Mouse (Mus musculus): Measurements from ENCODE around the gene Ado. TPM values are rescaled to one million over a fixed set of nuclear protein-coding genes. Genes with fewer than 3 reads are reported as not detected.

Ado gene
- total and polyA plus RNA-seq, 3 experiments = 21.1 to 22.6 (median 21.5) TPM

DNA sequence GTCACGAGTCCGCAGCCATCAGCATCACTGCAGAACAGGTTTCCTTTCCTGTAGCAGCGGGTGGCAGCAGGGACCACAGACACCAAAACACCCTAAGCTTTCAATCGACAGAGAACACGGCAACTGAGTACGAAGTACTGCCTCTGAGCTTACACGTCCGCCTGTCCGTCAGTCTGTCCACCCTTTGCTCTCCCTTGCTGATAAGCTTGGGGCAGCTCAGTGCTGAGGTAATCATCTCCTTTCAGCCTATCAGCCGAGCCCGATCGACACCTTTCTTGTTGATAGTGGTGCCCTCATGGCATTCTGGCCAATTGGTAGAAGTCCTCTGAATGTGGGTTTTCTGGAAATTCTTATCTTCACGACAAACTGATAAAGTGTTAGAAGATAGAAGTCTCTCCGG lies 22.7 kb upstream of the Ado start:
- ATAC-seq (ENCODE audit: extremely low read depth, insufficient number of reproducible peaks, low FRiP score, poor library complexity, severe bottlenecking) (no peak), DNase-seq (ENCODE audit: low spot score) (no peak)
- peaks cover 2% of the 10 kb centered on the region; the same call in 1 of the 2 replicates for H3K27me3 ChIP-seq (ENCODE audit: insufficient read depth, low read length)
- H3K4me3 ChIP-seq (ENCODE audit: low read depth, low read length) = no peak overlapping the region
- no peaks in the 10 kb centered on the region for H3K36me3 ChIP-seq (replicated peaks)
- TF ChIP-seq POLR2AphosphoS5 (IDR thresholded peaks at IDR 0.05; ENCODE audit: insufficient replicate concordance, low read depth, low read length) (no peak), GATA1 (IDR thresholded peaks at IDR 0.05; ENCODE audit: borderline replicate concordance, low read length) (no peak), CTCF (IDR thresholded peaks at IDR 0.05; ENCODE audit: low read depth, low read length) (no peak), GATA2 (IDR thresholded peaks at IDR 0.05; ENCODE audit: borderline replicate concordance, low read depth, low read length) (no peak), TAL1 (conservative IDR thresholded peaks at IDR 0.05; ENCODE audit: low read depth, low read length) (no peak)
- 0 out of 2 replicates have a peak, but pooled peaks cover 2% of the 10 kb centered on the region for H3K4me1 ChIP-seq (ENCODE audit: insufficient read depth, low read depth, low read length)
- no peaks in the 10 kb centered on the region for H3K9me3 ChIP-seq (replicated peaks)

GRCm38 (mm10) chr10:67569539-67569938 lies 20.8 kb upstream of the Ado start:
- ATAC-seq (ENCODE audit: extremely low read depth, insufficient number of reproducible peaks, low FRiP score, poor library complexity, severe bottlenecking) (no peak), DNase-seq (ENCODE audit: low spot score) (no peak)
- Histone ChIP-seq H3K27me3 (ENCODE audit: insufficient read depth, low read length) (peaks cover 2% of the 10 kb centered on the region), H3K4me3 (ENCODE audit: low read depth, low read length) (no peak overlapping the region), H3K4me1 (ENCODE audit: insufficient read depth, low read depth, low read length) (0 out of 2 replicates have a peak, but pooled peaks cover 2% of the 10 kb centered on the region), H3K9me3 (replicated peaks) (no peaks in the 10 kb centered on the region), H3K36me3 (replicated peaks) (no peaks in the 10 kb centered on the region)
- no peak for TF ChIP-seq GATA1 (IDR thresholded peaks at IDR 0.05; ENCODE audit: borderline replicate concordance, low read length)
- TF ChIP-seq GATA2 (IDR thresholded peaks at IDR 0.05; ENCODE audit: borderline replicate concordance, low read depth, low read length) = no peak
- TF ChIP-seq TAL1 (conservative IDR thresholded peaks at IDR 0.05; ENCODE audit: low read depth, low read length) = no peak
- TF ChIP-seq POLR2AphosphoS5 (IDR thresholded peaks at IDR 0.05; ENCODE audit: insufficient replicate concordance, low read depth, low read length) = no peak
- TF ChIP-seq CTCF (IDR thresholded peaks at IDR 0.05; ENCODE audit: low read depth, low read length) = no peak

GRCm38 (mm10) chr10:67566104-67566503 lies 17.3 kb upstream of the Ado start:
- ATAC-seq (ENCODE audit: extremely low read depth, insufficient number of reproducible peaks, low FRiP score, poor library complexity, severe bottlenecking) (no peak), DNase-seq (ENCODE audit: low spot score) (no peak)
- no peak for TF ChIP-seq GATA1 (IDR thresholded peaks at IDR 0.05; ENCODE audit: borderline replicate concordance, low read length)
- TF ChIP-seq TAL1 (conservative IDR thresholded peaks at IDR 0.05; ENCODE audit: low read depth, low read length) = no peak
- no peak for TF ChIP-seq CTCF (IDR thresholded peaks at IDR 0.05; ENCODE audit: low read depth, low read length)
- no peak for TF ChIP-seq GATA2 (IDR thresholded peaks at IDR 0.05; ENCODE audit: borderline replicate concordance, low read depth, low read length)
- no peak for TF ChIP-seq POLR2AphosphoS5 (IDR thresholded peaks at IDR 0.05; ENCODE audit: insufficient replicate concordance, low read depth, low read length)
- no peaks in the 10 kb centered on the region for H3K4me1 ChIP-seq (ENCODE audit: insufficient read depth, low read depth, low read length)
- no peaks in the 10 kb centered on the region for H3K36me3 ChIP-seq (replicated peaks)
- no peak overlapping the region for H3K4me3 ChIP-seq (ENCODE audit: low read depth, low read length)
- no peaks in the 10 kb centered on the region for H3K9me3 ChIP-seq (replicated peaks)
- peaks cover 3% of the 10 kb centered on the region for H3K27me3 ChIP-seq (ENCODE audit: insufficient read depth, low read length)

DNA sequence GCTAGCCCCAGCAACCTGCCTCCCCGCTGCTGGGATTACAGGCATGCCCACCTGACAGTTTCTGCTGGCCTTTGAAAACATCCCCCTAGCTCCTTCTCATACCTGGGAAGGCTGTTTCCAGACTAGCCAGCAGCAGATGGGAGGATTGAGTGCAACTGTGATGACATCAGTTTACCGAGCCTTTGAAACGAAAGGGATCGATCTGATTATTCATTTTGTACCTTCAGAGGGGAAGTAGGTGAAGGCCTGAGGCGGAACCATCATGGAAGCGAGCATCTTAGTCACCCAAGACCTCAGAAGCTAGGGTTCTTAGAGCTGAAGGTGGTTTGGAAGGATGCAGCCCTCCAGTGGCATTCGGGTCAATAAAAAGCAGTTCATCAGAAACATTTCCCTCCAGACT lies 15.8 kb upstream of the Ado start:
- no peaks in the 10 kb centered on the region for H3K36me3 ChIP-seq (replicated peaks)
- peaks cover 8% of the 10 kb centered on the region for H3K27me3 ChIP-seq (ENCODE audit: insufficient read depth, low read length)
- DNase-seq (ENCODE audit: low spot score) (no peak), ATAC-seq (ENCODE audit: extremely low read depth, insufficient number of reproducible peaks, low FRiP score, poor library complexity, severe bottlenecking) (no peak)
- H3K4me3 ChIP-seq (ENCODE audit: low read depth, low read length) = no peak overlapping the region
- no peak for TF ChIP-seq GATA1 (IDR thresholded peaks at IDR 0.05; ENCODE audit: borderline replicate concordance, low read length)
- no peak for TF ChIP-seq TAL1 (conservative IDR thresholded peaks at IDR 0.05; ENCODE audit: low read depth, low read length)
- no peak for TF ChIP-seq CTCF (IDR thresholded peaks at IDR 0.05; ENCODE audit: low read depth, low read length)
- TF ChIP-seq POLR2AphosphoS5 (IDR thresholded peaks at IDR 0.05; ENCODE audit: insufficient replicate concordance, low read depth, low read length) = no peak
- TF ChIP-seq GATA2 (IDR thresholded peaks at IDR 0.05; ENCODE audit: borderline replicate concordance, low read depth, low read length) = no peak
- no peaks in the 10 kb centered on the region for H3K9me3 ChIP-seq (replicated peaks)
- no peaks in the 10 kb centered on the region for H3K4me1 ChIP-seq (ENCODE audit: insufficient read depth, low read depth, low read length)

DNA sequence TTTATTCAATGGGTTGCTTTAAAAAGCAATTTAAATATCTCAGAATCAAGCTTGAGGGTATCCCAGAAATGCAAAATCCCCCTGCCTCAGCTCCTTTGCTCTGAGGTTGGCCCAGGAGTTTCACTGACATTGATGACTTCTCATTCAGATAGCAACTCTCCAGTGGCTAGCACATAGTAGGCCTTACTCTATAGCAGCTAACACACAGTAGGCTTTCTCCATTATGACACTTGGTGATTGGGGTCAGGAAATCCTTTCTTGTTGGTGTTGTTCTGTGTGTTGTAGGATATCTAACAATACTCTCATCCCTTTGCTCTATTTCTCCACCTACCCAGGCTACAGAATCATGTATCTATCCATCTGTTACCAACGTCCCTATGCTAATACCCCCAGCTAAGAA lies 12.4 kb upstream of the Ado start:
- no peak overlapping the region for H3K4me3 ChIP-seq (ENCODE audit: low read depth, low read length)
- DNase-seq (ENCODE audit: low spot score) (no peak), ATAC-seq (ENCODE audit: extremely low read depth, insufficient number of reproducible peaks, low FRiP score, poor library complexity, severe bottlenecking) (no peak)
- no peaks in the 10 kb centered on the region for H3K36me3 ChIP-seq (replicated peaks)
- no peaks in the 10 kb centered on the region for H3K9me3 ChIP-seq (replicated peaks)
- no peak for TF ChIP-seq TAL1 (conservative IDR thresholded peaks at IDR 0.05; ENCODE audit: low read depth, low read length)
- no peak for TF ChIP-seq CTCF (IDR thresholded peaks at IDR 0.05; ENCODE audit: low read depth, low read length)
- TF ChIP-seq POLR2AphosphoS5 (IDR thresholded peaks at IDR 0.05; ENCODE audit: insufficient replicate concordance, low read depth, low read length) = no peak
- no peak for TF ChIP-seq GATA1 (IDR thresholded peaks at IDR 0.05; ENCODE audit: borderline replicate concordance, low read length)
- TF ChIP-seq GATA2 (IDR thresholded peaks at IDR 0.05; ENCODE audit: borderline replicate concordance, low read depth, low read length) = no peak
- 0 out of 2 replicates have a peak, but pooled peaks cover under 1% of the 10 kb centered on the region for H3K4me1 ChIP-seq (ENCODE audit: insufficient read depth, low read depth, low read length)
- peaks cover 19% of the 10 kb centered on the region for H3K27me3 ChIP-seq (ENCODE audit: insufficient read depth, low read length)

- H3K4me3 ChIP-seq (ENCODE audit: low read depth, low read length) = no peak overlapping the region
- H3K27me3 ChIP-seq (ENCODE audit: insufficient read depth, low read length) = peaks cover 20% of the 10 kb centered on the region
- H3K36me3 ChIP-seq (replicated peaks) = no peaks in the 10 kb centered on the region
- no peak for ATAC-seq (ENCODE audit: extremely low read depth, insufficient number of reproducible peaks, low FRiP score, poor library complexity, severe bottlenecking)
- DNase-seq (ENCODE audit: low spot score) = no peak
- H3K4me1 ChIP-seq (ENCODE audit: insufficient read depth, low read depth, low read length) = 0 out of 2 replicates have a peak, but pooled peaks cover 2% of the 10 kb centered on the region
- TF ChIP-seq POLR2AphosphoS5 (IDR thresholded peaks at IDR 0.05; ENCODE audit: insufficient replicate concordance, low read depth, low read length) = no peak
- TF ChIP-seq TAL1 (conservative IDR thresholded peaks at IDR 0.05; ENCODE audit: low read depth, low read length) = no peak
- no peak for TF ChIP-seq GATA1 (IDR thresholded peaks at IDR 0.05; ENCODE audit: borderline replicate concordance, low read length)
- no peak for TF ChIP-seq GATA2 (IDR thresholded peaks at IDR 0.05; ENCODE audit: borderline replicate concordance, low read depth, low read length)
- TF ChIP-seq CTCF (IDR thresholded peaks at IDR 0.05; ENCODE audit: low read depth, low read length) = no peak
- H3K9me3 ChIP-seq (replicated peaks) = no peaks in the 10 kb centered on the region
These were observed 11.1 kb upstream of the Ado start for GRCm38 (mm10) chr10:67559765-67560394.
